Mouse (Mus musculus) CD4-positive, CD25-positive, alpha-beta regulatory T cell, adult 4 months (primary cell): ENCODE measurements around the gene Ly6g6c. TPM values are rescaled to one million over a fixed set of nuclear protein-coding genes. Genes with fewer than 3 reads are reported as not detected.

Source experiments
- ATAC-seq: one replicate; pipeline ENCODE4 v1.8.0; 2017
- polyA plus RNA-seq, 2 experiments: library from polyadenylated mRNA; unstranded; fragments of 100-300 nt; shearing (Covaris generic); gene quantifications; one replicate each; pipeline ENCODE4 v1.2.1; 2017

Ly6g6c gene
- polyA plus RNA-seq, 2 experiments from 2014 or later: not detected

DNA sequence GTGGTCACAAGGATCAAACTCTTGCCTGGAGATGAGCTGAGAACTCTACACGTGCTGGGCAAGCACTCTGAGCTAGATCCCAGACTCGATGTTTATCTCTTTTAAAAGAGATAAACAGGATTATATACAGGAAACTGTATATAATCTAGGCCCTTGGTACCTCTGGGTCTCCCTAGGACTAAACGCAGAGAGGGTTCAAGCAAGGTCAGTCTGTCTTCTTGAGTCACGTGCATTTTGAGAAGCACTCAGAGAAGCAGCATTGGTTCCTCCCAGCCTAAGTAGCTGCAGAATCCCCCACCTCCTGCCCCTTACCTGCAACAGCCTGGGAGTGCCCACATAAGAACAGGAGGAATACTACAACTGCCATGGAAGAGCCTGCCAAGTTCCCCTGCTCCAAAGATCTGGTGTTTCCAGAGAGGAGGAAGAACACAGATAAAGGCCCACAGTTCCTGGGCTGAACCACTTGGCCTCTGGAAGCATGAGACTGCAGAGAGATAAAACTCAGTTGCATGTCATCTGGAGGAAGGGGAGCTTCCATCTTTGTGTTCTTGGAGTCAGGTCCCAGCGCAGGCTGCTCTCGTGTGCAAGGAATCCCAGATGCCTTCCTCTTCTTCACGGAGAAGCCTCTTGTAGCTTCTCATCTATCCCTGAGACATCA, 20.1 kb downstream of the Ly6g6c start, which contains the start of gene Ly6g6f:
Ly6g6f (minus strand) TSS at position 403 of the 658 bp plus-strand sequence.
- ATAC-seq: no peak

DNA sequence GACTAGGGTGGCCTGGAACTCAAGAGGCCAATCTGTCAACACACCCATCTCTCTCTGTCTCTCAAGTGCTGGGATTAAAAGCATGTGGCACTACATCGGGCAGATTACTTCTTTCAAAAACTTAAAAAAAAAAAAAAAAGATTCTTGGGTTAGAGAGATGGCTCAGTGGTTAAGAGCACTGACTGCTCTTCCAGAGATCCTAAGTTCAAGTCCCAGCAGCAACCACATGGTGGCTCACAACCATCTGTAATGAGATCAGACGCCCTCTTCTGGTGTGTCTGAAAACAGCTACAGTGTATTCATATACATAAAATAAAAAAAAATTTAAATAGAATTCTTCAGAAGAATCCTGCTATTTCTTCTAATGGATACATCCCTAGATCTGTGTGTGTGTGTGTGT, 23.0 kb downstream of the Ly6g6c start:
- ATAC-seq: no peak

DNA sequence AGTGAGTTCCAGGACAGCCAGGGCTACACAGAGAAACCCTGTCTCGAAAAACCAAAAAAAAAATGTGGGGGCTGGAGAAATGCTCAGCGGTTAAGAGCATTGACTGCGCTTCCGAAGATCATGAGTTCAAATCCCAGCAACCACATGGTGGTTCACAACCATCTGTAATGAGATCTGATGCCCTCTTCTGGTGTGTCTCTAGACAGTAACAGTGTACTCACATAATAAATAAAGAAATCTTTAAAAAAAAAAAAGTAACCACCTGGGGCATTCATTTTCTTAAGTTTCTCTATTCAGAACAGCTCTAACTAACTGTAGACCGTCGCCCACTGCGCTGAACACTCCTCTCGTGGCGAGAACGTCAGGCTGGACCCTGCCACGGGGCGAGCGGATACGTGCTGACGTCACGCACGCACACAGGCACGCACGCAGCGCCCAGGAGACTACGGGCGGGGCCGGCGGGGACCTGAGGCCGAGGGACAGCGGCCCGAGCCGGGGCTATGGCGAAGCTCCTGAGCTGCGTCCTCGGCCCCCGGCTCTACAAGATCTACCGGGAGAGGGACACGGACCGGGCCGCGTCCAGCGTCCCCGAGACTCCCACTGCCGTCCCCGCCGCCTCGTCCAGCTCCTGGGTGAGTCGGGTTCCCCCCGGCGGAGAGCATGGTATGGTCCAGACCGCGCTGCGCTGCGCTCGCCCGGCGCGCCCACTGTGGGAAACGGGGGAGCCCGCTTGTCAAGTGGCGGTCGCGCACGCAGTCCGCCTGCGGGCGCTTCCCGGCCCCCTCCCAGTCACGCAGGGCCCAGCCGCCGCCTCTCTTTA, 23.8 kb downstream of the Ly6g6c start, which contains the start of gene Abhd16a:
Abhd16a (plus strand) TSS at position 439 of the 820 bp plus-strand sequence.
- ATAC-seq: peak; percentile 94

- ATAC-seq: no peak
Observed at GRCm38 (mm10) chr17:35090166-35090932, 25.2 kb downstream of the Ly6g6c start.

- ATAC-seq: no peak
Observed at GRCm38 (mm10) chr17:35092403-35093198, 27.4 kb downstream of the Ly6g6c start.

DNA sequence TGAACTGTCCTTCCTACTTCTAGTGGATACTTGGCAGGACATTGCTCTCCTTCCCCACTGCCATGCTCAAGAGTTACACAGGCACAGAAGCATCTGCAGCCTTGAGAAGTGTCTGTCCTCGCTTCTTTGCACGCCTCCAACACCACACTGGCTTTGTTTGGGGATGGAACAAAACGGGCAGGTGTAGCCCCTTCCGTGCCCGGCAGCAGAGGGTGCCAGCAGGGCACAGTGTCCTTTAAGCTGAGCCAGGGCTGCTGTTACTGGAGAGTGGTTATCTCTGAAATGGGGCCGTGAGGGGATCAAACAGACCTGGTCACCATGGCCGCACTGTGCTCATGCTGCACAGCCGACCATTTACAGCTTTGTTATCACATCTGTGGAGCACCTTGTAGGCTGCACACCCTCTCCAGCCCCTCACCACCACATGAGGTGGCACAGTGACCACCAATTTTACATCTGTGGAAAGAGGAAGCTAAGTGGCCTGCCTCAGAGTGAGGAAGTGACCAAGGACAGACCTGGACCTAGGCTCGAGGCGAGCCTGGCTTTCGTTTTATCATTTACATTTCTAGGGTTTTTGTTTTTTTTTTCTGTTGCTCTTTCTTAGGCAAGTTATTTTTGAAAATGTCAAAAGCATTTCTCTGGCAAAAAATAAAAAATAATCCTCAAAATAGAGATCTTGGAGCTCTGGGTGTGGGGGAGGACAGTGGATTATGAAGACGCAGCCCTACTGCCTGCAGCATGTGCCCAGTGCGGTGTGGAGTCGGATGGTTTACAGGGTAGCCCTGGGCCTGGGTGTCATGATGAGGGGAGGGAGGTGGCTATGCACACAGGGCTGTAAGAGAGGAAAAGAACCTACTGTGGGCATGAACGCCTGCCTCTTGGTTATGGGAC, 29.5 kb downstream of the Ly6g6c start:
- no peak for ATAC-seq

DNA sequence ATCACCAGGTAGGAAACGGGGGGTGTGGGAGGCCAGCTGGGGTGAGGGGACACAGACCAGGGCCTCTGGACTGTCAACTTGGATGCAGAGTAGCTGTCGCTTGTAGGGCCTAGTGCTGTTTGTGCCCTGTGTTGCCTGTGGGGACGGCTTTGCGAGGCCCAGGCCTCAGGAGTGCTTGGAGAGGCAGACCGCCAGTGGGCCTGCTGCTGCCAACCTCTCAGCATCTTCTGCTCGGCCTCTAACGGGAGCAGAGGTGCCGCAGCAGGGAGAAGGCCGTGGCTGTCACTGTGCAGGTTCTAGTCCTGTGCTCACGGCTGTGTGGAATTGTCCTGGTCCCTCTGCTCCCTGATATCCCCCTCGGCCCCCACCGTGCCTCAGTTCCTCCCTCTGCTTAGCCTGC, 31.4 kb downstream of the Ly6g6c start:
- no peak for ATAC-seq

DNA sequence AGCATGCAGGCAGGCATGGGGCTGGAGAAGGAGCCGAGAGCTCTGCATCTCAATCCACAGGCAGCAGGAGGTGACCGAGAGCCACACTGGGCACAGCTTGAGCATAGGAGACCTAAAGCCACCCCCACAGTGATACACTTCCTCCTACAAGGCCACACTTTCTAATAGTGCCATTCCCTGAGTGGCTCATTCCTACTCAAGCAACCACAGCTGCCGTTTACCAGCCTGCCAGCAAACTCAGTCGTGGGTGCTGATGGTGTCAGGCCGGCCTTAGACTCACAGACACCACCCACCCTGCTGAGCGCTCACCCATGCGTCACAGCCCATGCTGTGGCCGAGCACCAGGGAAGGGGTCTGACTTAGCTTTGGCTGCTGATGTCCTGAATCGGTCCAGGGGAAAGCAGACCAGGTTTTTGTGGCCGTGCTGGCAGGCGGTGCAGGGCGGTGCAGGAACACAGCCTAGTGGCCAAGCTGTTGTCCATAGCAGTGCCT, 32.0 kb downstream of the Ly6g6c start:
- ATAC-seq: no peak

DNA sequence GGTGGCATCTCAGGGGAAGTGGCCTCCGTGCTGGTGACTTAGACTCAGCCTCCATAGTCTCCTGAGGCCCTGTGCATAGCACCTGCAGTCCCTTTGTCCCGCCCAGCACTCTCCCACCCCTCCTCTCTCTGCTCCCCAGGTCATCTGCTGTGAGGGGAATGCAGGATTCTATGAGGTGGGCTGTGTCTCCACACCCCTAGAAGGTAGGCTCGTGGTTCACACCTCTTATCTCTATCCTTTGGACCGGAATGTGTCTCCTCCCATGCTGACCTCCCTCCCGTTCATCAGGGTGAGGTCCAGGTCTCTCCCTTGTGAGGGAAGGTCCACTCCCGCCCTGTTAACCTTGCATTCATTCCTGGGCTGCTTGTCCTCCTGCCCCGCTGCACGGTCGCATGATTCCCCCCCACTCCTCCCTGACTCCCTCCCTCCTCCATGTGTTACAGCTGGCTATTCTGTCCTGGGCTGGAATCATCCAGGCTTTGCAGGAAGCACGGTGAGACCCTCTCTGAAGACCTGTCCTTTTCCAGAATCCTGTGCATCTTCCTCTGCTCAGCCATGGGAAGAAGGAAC, 35.1 kb downstream of the Ly6g6c start:
- ATAC-seq: no peak

GRCm38 (mm10) chr17:35101161-35101560, 36.0 kb downstream of the Ly6g6c start:
- ATAC-seq: no peak

DNA sequence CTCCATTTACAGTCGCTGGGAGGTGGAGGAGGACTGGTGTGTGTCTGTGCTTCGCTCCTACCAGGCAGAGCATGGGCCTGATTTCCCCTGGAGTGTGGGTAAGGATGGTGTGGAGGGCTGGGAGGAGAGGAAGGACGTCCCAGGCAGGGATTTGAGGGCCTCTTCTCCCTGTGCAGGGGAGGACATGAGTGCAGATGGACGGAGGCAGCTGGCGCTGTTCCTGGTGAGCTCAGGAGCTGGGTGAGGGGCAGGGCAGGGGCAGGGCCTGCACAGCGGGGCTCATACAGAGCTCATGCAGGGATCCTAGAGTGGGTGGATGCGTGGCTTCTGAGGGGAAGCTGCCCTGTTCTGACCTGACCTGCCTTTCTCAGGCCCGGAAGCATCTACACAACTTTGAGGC, 37.1 kb downstream of the Ly6g6c start:
- no peak for ATAC-seq

DNA sequence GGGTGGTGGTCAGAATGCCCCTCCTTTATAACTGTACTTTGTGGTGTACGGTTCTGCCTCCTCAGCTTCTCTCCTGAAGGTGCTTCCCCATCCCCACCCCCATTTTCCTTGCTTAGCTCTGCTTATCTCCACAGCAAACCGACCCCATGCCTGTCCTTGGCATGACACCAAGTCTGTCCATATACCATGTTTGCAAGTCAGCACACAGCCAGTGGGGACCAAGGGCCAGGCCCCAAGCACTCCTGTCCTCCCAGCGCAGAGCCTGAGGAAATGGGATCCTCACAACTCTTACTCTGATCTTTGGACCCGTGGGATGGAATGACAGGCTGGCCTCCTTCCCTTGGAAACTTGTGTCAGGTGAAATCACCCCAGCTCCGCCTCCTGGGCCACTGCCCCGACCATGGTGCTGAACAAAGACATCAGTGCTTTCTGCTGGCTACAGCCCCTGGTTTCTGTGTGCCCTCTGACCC, 38.1 kb downstream of the Ly6g6c start:
- no peak for ATAC-seq

- no peak for ATAC-seq
Observed at GRCm38 (mm10) chr17:35104079-35104478, 38.9 kb downstream of the Ly6g6c start.

- ATAC-seq: no peak
Observed at GRCm38 (mm10) chr17:35104754-35105153, 39.6 kb downstream of the Ly6g6c start.

DNA sequence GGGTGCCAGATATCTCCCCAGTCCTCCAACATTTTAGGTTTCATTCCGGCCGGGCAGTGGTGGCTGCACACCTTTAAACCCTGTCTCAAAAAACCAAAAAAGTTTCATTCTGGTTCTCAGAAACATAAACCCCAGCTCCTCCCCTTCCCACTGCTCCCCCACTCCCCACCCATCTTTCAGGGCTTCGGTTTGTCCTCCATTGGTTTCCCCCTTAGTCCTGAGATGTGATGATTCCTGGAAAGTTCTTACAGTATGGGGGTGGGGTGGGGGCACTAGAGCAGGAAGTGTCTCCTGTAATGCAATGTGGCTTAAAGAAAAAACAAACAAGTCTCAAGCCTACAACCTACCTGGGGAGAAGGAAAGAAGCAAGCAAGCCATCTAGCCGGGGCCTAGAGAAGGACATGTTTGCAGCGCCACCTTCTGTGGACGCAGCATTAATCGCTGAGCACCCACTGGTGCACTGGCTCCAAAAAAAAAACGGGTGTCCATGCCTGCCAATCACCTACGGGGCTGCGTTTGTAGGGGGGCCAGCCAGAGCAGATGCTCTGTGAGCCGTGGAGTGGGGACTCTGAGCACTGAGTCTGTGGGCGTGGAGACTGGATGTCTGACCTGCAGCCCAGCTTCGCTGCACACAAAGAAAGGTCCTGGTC, 40.7 kb downstream of the Ly6g6c start:
- no peak for ATAC-seq

DNA sequence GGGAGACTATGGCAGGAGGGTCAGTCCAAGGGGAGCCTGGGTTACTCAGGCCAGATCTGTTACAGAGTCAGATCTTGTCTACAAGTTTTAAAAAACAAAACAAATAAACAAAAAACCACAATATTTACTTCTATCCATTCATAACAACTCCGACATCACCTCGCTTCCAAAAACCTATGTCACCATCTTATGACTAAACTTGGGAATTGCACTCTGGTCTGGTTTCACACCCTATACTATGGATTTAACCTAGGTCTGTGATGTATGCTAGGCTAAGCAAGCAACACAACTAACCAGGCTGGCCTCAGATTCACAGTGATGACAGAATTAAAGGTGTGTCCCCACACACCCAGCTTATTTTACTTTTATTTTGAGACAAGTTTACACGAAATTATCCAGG, 41.3 kb downstream of the Ly6g6c start:
- ATAC-seq: no peak

DNA sequence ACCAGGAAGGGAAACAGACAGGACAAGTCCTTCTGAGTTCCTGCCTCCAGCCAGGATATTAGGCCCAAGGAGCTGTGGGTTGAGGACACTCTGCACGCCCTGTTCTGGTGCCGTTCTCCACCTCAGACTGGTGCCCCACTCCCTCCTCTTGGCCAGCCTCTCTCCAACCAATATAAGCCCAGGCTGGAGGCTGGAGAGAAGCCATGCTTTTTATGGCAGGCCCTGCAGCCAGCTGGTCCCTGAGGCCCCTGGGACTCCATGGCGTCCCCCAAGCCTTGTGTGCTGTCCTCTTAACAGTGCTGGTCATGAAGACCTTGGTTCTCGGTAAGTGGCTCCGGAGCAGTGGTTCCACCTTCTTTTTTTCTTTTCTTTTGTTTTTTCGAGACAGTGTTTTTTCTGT, 42.9 kb downstream of the Ly6g6c start, which contains the start of gene Ly6g5c:
Ly6g5c (plus strand) TSS at position 183 of the 400 bp plus-strand sequence.
- no peak for ATAC-seq

- no peak for ATAC-seq
Observed at GRCm38 (mm10) chr17:35111774-35112173, 46.6 kb downstream of the Ly6g6c start.

- peak; percentile 70 for ATAC-seq
Observed at GRCm38 (mm10) chr17:35115046-35116019, 50.1 kb downstream of the Ly6g6c start, which contains the start of gene Ly6g5b. Gene Ly6g5b (minus strand): TSS chr17:35115428.
